Mouse (Mus musculus) urinary bladder, postnatal 10 days (tissue): ENCODE data around the gene Gm9821.

Source experiments
- DNase-seq: peaks from one replicate; pipeline ENCODE4 v3.0.0; 2022; ENCODE audit warnings: low spot score

Gene Gm9821

DNA sequence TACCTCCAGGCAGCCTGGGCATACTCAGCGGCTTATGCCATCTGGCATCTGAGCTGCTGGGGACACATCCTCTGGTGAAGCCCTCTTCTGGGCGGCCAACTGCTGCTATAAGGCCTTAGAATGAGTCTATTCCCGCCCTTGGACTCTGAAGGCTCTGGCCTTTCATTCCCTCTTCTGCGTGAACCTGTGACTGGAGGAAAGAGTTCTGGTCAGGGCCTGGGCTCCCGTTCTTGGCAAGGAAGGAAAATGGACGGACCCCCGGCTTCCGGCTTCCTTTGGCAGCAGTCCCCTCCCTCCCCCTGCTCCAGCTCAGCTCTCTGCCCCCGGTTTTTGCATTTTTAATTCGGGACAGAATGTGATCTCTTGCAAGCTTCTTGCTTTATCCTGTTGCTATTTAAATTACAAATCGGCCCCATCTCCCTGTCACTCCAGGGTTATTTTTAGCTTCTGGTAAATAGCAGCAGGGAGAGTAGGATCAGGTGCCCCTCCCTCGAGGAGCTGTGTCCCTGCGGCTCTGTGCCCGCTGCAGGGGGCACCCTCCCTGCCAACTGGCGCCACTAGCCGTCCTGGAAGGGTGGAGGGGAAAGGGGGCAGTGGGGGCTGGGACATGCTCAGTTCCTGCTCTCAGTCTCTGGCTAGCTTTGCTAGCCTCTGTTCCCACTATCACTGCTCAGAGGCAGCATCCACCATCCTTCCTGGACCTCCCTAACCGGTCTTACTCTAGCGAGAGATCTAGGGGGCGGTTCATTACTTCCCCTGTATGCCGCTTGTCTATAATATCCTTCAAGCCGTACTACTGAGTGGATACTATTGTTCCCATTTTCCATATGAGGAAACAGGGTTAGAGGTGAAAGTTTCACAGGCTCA is 26.0 kb downstream of the Gm9821 start:
- no peak for DNase-seq

DNA sequence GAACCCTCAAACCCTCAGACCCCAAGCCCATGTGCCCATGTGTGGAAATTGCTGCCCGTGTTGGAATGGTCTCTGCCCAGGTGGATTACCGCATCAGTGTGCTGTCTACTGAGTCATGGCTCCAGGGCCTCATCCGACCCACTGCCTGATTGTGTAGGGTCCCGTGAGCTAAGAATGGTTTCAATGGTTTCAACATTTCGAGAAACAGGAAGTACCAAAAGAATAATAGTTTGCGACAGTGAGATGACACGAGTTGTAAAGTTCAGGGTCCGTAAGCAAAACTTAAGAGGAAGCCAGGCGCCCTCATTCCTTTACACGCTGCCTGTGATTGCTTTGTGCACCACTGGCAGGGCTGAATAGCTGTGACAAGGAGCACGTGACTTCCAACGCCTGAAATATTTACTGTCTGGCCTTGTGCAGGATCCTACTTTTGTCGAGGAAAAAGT is 26.6 kb downstream of the Gm9821 start:
- no peak for DNase-seq

DNA sequence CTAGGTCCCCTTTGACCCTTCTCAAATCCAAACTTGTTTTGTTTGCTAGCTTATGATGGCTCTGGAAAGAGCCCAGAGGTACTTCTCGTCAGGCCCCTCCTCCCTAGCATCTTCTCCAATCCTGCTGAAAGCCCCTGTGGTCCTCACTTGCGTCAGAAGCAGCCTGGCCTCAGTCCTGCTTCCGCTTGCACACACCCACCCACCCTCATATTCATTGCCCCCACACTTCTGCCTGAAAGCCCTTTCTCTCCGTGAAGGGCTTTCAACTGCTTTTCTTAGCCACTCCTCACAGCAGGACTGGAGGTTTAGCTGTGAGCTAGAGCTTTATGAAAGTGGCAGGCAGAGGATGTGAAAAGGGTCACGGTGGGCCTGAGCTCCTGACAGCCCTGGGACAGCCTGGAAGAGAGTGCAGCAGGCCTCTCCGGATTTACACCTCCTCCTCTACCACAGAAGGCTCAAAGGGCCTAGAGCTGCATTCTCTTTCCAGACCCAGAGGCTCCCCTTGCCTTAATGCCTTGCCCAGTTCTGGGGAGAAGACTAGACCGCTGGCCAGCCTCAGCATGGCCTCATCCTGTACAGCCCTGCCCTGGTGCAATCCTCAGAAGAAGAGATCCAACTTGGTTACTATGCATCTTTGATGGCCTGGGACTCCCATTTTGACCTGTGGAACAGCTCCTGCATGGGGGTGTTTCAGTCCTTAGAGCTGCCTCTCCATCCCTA is 28.1 kb downstream of the Gm9821 start:
- DNase-seq: no peak

DNA sequence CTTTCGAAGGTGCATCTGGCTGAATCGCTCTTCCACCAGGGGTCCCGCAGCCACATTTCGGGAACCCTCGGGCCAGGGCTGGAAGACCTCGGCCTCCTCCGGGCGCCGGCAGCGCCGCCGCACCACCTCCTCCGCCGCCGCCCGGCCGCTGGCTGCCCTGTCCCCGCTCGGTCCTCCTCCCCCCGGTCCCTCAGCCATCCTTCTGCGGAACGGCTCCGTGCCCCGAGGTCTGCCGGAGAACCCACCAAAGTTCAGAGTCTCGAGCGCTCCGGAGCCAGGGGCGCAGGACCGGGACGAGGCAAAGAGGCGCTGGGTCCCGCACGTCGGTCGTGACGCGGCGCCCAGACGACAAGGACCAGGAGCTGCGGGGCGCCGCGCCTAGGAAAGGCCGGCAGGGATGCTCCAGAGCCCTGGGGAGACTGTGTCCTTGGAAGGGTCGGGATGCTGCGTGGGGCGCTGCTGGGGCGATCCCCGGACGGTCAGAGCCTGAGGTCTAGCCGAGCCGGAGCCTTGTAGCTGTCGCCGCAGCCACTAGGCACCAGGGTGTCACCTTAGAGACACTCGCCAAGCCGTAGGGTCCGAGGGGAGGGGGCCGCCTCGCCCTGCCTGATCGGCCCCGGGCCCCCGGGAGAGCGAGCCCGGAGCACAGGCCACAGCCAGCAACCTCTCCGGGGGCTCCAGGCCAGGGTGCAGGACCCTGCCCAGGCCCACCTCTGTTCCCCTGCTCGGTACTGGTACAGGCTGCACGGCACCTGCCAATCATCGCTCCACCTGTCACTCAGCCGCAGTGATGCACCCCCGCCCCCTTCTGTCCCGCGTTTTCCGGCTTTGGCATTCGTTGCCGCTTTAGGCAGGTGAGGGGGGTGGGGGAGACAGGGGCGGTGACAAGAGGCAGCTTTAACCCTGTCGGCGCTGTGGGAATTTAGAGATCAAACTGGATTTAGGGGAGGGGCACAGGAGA is 30.4 kb downstream of the Gm9821 start, which contains the start of gene Dgkz:
TSS of gene Dgkz (minus strand) at position 284 of the 961 bp plus-strand sequence.
- DNase-seq: no peak

DNA sequence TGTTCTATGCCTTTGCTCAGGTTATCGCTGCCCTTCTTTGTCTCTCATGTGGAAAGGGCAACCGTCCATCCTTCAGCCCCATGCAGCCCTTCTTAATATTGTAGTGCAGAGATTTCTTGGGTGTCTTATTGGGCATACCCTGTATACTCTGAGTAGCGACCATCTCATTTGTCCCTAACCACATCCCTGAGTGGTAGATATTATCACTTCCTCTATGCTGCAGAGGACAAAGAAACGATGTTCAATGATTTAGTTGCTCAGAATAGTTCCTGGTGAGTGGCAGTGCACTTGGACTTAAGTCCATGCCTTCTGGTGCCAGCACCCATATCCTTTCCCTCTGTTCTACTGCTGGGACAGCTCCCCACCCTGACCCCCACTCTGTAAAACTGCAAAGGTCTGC is 32.5 kb downstream of the Gm9821 start:
- no peak for DNase-seq

DNA sequence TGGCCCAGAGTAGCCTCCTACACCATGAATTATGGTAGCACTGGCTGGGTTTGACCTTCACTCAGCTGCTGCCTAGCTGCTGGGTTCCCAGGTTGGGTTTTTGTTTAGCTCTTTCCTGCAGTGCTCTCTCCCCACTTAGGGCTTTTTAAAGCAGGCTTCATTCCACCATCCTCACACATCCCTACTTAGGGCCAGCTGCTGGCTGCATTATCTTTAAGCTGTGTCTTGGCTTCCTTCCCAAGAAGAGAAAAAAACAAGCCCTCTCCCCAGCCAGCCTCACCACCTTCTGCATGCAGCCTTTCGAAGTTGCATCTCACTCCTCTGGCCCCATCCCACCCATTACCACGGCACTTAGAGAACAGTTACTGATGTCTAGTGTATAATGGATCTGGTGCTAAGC is 33.0 kb downstream of the Gm9821 start:
- no peak for DNase-seq

DNA sequence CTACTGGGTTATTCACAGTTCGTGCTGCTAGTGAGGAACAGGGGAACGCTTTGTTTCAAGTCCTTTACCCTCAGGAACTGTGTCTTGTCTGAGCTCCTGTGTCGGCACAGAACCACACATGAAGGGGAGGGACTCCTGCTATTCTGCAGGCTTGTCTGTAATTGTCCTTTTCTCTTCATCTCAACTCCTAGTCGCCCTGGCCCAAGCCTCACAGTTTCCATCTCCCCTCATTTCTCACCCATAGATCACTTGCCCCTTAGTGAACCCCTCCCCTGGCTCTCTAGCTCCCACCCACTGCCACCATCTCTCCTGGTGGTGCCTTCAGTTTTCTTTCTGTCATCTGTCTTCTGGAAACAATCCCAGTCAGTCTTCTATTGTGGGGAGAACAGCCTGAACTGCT is 34.7 kb downstream of the Gm9821 start:
- no peak for DNase-seq

DNA sequence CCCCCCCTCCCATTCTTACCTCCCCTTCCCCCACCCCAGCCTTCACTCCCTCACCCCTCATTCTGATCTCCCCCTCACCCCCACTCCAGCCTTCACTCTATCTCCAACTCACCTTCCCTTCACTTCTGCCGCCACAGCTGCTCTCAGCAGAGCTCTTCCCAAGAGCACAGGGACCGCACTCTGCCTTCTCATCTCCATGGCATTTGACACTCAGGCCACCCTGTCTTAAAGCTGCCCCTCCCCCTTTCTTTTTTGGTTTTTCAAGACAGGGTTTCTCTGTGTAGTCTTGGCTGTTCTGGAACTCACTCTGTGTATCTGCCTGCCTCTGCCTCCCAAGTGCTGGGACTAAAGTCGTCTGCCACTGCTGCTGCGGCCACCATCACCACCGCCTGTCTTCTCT is 35.3 kb downstream of the Gm9821 start:
- DNase-seq: no peak

DNA sequence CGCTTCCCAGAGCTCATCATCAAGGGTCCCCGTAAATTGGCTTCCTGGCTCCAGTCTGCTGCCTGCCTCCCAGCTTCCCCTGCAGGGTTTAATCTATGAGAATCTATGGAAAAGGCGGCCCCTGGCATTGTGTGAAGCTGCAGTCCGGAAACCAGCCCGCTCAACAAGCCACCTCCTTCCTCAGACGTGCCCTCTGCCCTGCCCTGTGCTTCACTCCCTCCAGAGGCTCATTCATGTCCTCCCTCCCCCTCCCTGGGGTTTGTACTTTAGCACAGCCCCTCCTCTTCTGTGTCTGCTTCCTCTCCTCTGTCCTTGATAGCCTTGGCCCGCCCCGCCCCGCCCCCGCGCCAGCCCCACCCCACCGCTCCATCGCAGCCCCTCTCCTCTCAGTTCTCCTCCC is 38.9 kb downstream of the Gm9821 start:
- no peak for DNase-seq

DNA sequence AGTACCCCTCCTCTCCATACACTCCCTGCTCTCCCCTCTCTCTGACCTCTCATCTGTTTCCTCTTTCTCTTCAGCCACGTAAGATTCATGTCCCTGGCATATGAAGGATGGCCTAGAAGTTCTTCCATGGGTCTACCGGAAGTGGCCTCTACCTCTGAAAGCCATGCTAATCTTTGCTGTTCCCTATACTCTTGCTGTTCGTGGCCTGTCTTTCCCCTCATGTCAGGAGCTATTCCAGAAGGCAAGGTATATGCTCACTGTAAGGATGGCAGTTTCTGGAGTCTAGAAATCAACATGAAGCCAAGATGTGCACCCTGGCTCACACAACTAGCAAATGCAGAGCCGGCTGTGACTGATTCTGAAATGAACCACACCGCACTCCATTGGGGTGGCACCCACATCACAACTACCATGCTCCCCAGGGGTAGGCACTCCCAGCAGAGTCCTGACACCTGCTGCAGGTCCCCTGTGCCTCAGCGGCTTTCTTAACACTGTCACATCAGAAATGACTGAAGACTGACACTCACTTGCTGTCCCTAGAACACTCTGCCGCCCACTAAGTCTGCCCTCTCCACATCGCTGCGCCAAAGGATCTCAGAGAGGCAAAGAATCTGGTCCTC is 39.5 kb downstream of the Gm9821 start:
- DNase-seq: no peak

DNA sequence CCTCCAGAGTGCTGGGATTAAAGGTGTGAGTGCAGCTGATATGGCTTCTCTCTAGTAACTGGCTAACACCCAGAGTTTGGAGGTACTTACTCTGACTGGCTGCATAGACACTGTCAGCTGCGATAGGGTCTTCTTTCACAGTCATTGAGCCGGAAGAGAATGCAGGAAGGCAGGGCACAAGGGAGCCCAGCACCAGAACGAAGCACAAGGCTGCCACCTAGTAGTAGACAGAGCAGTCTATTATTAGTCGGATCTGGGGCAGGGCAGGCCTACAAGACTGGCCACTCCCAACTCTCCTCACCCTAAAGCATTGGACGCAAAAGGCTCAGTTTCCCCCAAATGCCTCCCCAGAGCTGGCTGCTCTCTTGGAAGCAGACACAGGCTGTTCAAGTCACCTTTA is 40.6 kb downstream of the Gm9821 start:
- no peak for DNase-seq

DNA sequence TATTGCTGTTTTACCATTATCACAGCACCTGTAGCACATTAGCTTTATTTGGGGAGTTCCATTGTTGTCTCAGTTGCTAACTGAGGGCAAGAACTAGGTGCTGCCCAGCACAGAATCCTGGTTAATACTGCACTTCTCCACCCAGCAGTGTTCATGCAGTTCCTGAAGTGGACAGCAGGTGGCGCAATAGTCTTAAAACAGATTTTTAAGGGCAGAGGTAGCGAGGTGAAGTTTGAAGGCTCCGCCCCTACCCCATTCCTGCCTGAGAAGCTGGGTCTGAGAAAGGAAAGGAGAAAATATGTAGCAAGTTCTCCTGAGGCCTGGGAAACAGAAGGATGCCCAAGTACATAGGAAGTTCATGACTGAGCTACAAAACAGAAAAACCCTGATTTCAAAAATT is 42.0 kb downstream of the Gm9821 start:
- DNase-seq: peak; percentile 56

DNA sequence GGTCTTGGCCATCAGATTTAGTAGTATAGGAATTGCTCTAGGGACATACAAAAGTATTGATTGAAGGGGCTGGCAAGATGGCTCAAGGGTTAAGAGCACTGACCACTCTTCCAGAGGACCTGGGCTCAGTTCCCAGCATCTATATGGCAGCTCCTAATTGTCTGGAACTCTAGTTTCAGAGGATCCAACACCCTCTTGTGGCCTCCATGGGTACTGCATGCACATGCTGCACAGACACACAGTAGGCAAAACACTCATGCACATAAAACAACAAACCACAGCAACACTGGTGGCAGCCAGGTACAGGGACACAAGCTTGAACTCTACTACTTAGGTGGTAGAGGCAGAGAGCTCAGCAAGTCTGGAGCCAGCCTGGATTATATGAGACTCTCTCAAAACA is 44.2 kb downstream of the Gm9821 start:
- DNase-seq: no peak

DNA sequence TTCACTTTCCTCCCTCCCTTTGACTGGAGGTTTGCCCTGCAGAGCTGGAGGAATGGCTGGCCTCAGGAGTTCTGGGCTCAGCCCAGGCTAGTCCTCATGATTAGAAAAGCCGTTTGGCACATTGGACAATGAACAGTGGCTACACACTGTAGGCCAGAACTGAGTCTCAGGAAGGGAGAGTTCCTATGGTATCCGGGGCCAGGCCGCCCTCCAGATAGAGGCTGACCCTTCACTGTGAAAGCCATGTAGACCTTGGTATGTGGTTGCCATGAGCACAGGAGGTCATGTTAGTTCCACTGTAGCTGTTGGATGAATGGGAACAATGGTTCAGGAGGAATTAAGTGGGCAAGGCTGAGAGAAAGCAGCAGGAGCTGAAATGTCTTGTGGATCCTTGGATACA is 47.9 kb downstream of the Gm9821 start:
- no peak for DNase-seq

DNA sequence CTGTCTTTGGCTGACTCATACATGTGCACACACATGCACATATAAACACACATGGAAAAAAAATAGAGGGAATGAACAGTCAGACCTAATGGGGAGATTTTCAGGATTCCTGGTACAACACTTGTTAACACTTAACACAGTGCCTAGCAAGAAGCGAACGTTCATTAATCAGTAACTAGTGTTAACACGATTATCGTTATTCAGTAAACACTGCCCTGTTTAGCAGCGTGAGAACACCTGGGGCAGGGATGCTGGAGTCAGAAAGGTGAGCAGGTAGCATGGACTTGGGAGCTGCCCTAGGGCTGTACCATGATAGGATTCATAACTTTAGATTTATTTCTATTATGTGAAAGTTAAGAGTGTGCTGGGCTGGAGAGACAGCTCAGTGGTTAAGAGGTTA is 50.5 kb downstream of the Gm9821 start:
- no peak for DNase-seq
